Mouse (Mus musculus) cerebellum, postnatal 25 days (tissue): ENCODE measurements around the gene Fbxw2.
"Not testable (repeated sequence)": the region's sequence is repeated elsewhere in the genome, so short reads cannot be mapped to it uniquely, and the experiment has no call there.

Experiments
- DNase-seq, 2 experiments: peaks; one replicate each; pipeline ENCODE4 v3.0.0; 2021; ENCODE audit warnings: mixed read lengths in 2 of 2

Fbxw2 gene

DNA sequence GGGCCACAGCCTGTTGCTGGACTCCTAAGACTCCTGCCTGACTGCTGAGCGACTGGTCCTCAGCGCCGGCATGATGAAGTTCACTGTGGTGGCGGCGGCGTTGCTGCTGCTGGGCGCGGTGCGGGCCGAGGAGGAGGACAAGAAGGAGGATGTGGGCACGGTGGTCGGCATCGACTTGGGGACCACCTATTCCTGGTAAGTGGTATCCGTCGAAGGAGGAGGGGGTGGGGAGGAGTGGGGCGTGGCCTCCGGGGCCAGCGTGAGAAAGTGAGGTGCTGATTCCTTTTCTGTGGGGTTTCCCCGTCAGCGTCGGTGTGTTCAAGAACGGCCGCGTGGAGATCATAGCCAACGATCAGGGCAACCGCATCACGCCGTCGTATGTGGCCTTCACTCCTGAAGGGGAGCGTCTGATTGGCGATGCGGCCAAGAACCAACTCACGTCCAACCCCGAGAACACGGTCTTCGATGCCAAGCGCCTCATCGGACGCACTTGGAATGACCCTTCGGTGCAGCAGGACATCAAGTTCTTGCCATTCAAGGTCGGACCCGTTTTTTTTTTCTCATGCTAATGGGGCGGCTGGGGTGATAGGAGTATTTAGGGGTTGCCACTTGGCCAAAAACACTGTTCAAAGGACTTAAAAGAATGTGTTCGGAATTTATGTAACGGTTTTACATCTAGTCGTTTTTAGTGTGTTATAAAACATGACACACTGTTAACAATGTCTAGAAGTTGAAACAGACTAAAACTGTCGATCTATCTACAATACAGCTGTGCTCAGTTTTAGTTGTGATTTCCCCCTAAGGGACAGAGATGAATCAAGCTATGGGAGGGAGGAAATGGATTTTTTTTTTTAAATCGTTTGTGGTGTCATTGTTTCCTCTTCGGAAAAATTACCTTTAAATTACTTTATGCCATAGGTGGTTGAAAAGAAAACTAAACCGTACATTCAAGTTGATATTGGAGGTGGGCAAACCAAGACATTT, 53.6 kb downstream of the Fbxw2 start:
- DNase-seq: no peak

GRCm38 (mm10) chr2:34771368-34772226, 54.5 kb downstream of the Fbxw2 start, which contains the start of gene Hspa5:
Gene Hspa5 (plus strand): TSS chr2:34771970.
- peak; percentile 98 for DNase-seq

GRCm38 (mm10) chr2:34770951-34771350, 55.2 kb downstream of the Fbxw2 start:
- no peak for DNase-seq

DNA sequence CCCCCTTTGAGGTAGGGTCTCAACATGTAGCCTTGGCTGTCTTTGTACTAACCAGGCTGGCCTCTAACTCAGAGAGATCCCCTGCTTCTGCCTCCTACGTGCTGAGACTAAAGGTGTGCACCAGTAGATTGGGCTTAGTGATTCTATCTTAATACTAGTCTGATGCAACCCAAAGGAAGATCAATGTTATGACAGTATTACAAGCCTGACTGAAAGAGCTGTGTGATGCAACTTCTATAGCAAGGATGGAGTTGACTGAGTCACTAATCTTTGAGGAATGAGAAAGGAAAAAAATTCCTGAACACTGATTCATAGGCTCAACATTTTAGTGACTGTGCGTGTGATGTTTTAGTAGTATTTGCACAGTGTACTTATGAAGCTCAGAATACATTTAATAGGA, 56.1 kb downstream of the Fbxw2 start:
- no peak for DNase-seq

- no peak for DNase-seq
Measured at GRCm38 (mm10) chr2:34764801-34765200, 61.3 kb downstream of the Fbxw2 start.

- DNase-seq: no peak
Measured at GRCm38 (mm10) chr2:34762872-34763271, 63.2 kb downstream of the Fbxw2 start.

- DNase-seq: no peak
Measured at GRCm38 (mm10) chr2:34762174-34762573, 63.9 kb downstream of the Fbxw2 start.

DNA sequence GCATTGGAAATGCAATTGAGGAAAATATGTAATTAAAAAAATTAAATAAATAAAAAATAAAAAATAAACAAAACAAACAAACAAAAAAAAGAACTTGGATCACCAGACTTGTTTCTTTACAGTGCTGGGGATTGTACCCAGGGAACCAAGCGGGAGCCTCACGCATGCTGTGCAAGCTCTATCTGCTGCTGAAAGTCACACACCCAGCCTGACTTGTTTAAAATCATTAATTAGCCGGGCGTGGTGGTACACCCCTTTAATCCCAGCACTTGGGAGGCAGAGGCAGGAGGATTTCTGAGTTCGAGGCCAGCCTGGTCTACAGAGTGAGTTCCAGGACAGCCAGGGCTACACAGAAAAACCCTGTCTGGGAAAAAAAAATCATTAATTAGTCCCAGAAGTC, 64.8 kb downstream of the Fbxw2 start:
- DNase-seq: not testable (repeated sequence)

DNA sequence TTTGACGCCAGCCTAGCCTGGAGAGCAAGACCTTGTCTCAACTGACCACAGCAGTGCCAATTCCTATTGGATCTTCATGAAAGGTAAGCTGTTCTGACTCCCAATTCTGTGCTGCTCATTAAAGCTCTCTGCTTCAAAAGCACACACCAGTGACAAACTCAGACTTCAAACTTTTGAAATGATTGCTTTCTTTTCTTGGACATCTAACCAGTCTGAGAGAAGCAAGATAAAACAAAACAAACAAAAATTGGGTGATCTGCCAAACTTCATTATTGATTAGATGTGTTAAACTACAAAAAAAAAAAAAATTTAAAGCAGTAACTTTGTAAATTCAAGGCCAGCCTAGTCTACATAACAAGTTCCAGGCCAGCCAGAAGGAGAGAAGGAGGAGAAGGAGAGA, 68.8 kb downstream of the Fbxw2 start:
- no peak for DNase-seq

- peak; percentile 37 to 48 for DNase-seq
Measured at GRCm38 (mm10) chr2:34754551-34755358, 71.4 kb downstream of the Fbxw2 start, which contains the start of gene Gapvd1. Gene Gapvd1 (minus strand): TSS chr2:34755232.
